Mouse (Mus musculus): ENCODE measurements around the gene Sema6d.

Gene Sema6d

GRCm38 (mm10) chr2:124659601-124660000 lies 569.8 kb downstream of the Sema6d start:
- no peak for DNase-seq (ENCODE audit: low spot score)

DNA sequence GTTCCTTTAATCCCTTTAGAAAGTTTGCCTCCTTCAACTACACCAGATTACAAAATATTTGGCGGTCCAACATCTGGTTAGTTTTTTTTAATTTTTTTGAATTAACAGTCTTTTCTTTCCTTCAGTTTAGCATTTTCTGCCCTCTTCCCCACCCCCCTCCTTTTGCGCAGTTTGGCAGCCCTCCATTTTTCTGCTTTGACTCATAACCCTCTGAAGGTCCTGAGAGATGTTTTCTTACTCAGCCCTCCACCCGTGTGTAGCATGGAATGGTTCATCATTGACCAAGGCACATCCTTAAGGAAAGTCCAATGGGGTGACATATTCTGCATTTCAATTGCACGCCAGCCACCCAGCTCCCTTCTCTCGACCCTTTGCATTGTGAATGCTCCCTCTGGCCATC lies 570.9 kb downstream of the Sema6d start:
- DNase-seq (ENCODE audit: low spot score) = no peak

- no peak for DNase-seq (ENCODE audit: low spot score)
Measured at GRCm38 (mm10) chr2:124661316-124661715, 571.5 kb downstream of the Sema6d start.

DNA sequence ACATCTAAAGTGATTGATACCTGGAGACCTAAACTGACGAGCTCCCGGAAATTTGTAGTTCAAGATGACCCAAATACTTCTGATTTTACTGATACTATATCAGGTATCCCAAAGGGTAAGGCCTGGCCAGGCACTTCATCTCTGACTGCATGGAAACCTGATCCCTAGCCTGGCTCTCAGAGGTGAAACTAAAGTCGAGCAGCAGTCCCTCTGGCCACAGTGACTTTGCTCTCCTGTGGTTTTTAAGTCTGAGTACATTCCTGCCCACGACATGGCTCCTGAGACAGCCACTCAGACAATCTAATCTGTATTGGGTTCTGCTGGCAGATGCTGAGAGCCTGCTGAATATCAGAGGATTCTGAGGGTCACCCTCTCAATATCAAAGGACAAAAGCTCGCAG lies 572.5 kb downstream of the Sema6d start:
- no peak for DNase-seq (ENCODE audit: low spot score)

DNA sequence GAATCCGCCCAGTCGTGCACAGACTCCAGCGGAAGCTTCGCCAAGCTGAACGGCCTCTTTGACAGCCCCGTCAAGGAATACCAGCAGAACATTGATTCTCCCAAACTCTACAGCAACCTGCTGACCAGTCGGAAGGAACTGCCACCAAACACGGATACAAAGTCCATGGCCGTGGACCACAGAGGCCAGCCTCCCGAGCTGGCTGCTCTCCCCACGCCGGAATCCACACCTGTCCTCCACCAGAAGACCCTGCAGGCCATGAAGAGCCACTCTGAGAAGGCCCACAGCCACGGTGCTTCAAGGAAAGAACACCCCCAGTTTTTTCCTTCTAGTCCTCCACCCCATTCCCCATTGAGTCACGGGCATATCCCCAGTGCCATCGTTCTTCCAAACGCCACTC lies 574.4 kb downstream of the Sema6d start:
- no peak for DNase-seq (ENCODE audit: low spot score)

DNA sequence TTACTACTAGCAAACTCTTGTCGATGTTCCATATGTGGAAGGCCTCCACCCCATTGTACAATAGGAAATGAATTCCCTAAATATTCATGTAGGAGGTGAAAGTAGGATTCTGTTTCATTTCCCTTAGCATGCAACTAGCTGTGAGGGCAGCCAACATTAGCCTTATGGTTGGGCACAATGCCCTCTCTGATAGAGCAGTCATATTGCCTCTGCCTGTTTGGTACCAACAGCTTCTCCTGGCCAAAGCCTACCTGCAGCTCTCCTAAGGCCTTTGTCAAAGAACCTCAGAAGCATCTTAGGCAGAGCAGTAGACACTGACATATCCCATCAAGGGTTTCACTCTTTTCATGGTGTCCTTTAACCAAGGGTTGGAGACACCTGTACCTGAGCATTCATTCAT lies 578.7 kb downstream of the Sema6d start:
- DNase-seq (ENCODE audit: low spot score) = no peak

DNA sequence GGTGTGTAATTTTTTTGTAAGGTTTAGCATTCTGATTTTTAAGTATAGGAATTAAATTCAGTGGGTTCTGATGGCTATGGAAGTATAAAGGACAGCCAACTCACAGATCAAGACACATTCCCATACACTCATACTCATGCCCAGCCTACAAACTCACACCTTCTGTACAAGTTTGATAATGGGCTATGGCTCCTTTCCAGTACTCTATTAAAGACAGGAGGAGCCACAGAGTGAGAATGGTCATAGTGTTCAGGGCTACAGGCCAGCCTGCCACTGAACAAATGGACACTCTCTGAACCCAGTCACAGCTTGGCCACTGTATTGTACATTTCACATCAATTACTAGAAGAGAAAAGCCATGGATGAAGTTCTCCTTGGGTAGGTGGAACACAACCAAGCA lies 583.3 kb downstream of the Sema6d start:
- no peak for DNase-seq (ENCODE audit: low spot score)

DNA sequence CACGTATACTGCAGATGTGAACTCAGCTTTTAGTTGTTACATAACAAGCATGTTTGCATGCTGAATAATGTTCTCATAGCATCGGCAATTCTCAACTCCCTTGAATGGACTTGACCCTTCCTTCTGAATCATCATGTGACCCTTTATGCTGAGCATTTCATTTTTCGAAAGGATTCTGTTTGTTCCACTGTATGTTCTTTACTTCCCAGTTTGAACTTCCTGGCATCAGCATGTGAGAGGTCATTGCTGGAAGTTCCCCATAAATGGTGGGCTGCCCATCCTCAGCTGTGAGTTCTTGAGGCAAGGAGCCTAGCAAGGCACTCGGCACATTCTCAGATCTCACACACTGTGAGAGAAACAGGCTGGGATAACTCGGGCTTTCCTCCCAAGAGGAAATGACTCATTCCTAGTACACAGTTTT lies 594.7 kb downstream of the Sema6d start:
- no peak for DNase-seq (ENCODE audit: low spot score)

DNA sequence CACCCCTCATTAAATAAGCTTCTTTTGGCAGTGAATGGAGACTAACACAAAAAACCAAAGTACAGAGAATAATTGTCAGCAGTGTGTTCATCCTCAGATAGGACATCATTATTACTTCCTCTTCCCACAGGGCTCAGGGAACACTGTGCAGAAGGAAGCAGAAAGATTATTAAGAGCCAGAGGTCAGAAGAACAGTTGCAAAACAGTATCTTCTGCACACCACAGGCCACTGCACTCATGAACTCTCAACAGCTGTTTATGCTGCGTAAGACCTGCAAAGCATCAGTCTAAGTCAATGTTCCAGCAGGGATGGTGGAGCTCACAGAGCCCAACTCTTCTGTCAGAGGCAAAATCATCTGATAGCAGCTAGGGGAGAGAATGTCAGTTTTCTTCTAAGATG lies 600.6 kb downstream of the Sema6d start:
- DNase-seq (ENCODE audit: low spot score) = no peak

- DNase-seq (ENCODE audit: low spot score) = no peak
Measured at GRCm38 (mm10) chr2:124702621-124703020, 612.9 kb downstream of the Sema6d start.

DNA sequence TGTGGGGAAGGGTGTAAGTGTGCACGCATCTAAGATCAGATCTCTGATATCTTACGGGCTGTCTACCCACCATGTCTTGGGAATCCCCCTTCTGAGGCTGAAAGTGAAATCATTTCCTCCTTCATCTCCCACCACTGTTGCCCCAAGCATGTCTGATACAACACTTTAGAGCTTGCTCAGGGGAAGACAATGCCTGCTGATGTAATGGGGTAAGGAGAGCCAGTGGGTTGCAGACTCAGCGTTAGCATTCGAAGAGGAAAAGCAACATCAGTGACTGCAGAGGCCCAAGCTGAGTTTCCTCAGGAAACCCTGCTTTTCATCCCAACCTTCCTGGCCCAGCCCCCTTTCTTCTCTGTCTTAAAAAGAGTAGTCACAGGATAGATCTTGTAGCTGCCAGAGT lies 615.2 kb downstream of the Sema6d start:
- DNase-seq (ENCODE audit: low spot score) = no peak

DNA sequence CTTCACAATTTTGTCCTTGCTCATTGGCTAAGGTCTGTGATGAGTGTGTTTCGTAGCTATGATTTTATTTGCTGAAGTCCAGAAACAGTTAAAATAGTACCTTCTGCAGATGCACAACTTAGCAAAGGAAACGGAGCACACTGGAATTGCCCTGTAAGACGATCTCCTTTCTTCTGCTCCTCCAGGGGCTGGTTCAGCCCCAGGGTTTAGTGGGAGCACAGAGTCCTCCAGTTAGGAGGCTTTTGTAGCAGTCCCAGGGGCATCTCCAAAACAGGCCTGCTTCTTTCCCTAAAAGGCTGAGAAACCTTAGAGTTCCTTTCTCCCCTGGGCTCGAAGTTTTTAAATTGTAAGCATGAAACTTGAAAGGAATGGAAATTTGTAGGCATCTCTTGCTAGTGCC lies 616.0 kb downstream of the Sema6d start:
- DNase-seq (ENCODE audit: low spot score) = no peak

DNA sequence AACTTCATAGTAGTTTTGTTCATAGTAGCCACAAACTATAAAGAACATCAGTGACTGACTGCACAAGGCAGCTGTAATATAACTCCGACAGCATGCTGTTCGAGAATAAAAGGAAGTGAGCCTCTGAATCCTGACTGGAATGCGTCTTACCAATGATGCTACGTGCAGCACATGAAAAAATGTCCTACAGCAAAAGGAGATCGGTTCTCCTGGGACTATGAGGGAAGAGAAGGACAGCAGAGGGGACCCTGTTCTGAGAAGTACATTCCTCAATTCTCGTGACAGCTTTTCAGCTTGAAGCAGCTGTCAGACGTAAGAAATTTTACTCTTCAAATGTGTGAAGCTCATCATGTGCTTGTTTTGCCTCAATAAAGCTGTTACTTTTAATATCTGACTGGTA lies 617.1 kb downstream of the Sema6d start:
- DNase-seq (ENCODE audit: low spot score) = no peak

Measured in urinary bladder, postnatal 10 days (tissue).